Mouse (Mus musculus) activated CD4-positive, CD25-positive, alpha-beta regulatory T cell, adult 4 months (primary cell): ENCODE data around the gene Mdm4. TPM values are rescaled to one million over a fixed set of nuclear protein-coding genes. Genes with fewer than 3 reads are reported as not detected.
"Not testable (repeated sequence)": the region's sequence is repeated elsewhere in the genome, so short reads cannot be mapped to it uniquely, and the experiment has no call there.

Experiments used
- ATAC-seq: one replicate; pipeline ENCODE4 v1.8.0; 2017
- polyA plus RNA-seq, 2 experiments: library from polyadenylated mRNA; unstranded; fragments of 100-300 nt; shearing (Covaris generic); gene quantifications; one replicate each; pipeline ENCODE4 v1.2.1; 2017

Mdm4 gene
- polyA plus RNA-seq, 2 experiments from 2014 or later, result 84.8 to 102 TPM

DNA sequence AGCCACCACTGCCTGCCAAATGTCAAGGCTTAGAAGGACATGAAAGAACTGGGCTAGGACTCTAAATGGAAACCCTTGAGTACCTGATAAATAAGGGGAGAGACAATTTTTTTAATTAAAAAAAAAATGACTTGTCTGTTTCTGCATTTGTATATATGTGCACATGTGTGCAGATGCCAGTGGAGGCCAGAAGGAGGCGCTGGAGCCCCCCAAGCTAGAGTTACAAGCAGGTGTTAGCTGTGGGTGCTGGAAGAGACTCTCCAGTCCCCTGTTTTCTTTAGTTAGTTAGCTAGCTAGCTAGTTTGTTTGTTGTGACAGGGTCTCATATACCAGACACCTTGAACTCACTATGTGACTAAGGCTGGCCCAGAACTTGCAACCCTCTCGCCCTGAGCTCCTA lies 21.5 kb upstream of the Mdm4 start:
- ATAC-seq, result no peak

DNA sequence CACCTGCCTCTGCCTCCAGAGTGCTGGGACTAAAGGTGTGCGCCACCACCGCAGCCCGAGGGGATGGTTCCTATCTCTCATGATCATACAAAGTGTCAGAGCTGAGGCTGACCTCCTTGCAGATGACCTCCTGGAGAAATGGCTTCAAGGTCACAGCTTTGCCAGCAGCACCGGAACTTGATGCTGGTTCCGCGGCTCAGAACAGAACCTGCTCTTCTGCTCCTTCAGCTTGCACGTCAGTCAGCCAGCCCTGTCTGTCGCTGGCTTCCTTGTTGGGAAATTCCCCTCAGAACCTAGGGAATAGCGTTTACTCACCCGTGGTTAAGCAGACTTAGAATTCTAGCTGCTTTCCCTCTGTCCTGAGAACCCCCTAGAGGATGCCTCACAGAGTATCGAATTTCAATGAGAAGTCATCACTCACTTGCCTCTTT lies 19.7 kb upstream of the Mdm4 start:
- ATAC-seq, result no peak

DNA sequence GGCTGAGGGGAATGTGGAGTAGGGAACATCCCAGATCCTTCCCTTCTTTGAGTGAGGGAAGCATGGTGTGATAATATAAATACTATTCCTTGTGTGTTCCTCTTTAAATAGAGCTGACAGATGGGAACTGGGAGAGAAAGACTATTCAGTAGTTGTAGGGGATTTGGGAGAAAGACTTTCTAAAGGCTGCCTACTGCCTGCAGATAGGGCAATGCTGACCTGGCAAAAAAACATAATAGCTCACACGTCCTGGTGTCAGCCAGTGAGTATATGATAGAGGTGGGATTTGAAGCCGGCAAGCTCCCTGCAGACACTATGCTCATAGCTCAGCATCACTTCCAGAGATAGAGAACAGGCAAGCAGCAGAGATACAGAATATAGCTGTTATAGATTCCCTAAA lies 18.3 kb upstream of the Mdm4 start:
- ATAC-seq, result no peak

DNA sequence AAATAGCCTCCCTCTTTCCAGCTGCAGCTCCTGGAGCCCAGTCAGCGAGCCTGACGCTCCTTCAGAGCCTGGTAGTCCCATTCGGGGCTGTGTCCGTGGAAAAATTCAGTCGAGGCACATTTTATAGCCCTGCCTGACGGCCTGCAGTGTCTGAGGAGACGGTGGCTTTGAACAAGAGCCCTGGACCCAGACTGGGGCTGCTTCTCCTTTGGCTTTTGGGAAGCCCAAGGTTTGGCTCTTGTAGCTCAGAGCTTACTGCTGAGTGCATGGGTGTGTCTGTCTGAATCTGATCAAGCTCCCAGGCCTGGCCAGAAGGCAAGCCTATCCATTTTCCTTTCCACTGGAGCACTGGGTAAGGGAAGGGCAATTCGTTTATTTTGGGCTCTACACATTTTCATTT lies 17.2 kb upstream of the Mdm4 start:
- no peak for ATAC-seq

DNA sequence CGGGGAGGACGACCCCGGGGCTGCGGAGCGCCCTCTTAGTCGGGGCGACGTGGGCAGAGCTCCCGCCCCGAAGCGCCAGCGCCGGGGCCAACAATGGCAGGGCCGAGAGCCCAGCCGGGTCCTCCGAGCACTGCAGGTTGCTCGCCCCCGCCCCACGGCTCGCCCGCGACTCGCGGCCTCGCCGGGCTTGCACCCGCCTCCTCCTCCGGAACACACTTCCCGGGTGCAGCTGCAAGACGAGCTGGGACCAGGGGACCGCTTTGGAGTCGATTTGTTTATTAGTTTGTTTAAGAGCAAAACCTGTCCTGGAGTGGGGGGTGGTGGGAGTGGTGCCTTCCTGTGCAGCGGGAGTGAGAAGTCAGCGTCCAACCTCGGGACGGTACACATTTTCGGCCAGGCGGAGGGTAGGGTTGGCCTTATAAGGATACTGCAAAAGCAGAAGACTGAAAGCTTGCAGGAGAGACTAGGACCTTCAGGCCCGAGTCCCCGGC lies 16.1 kb upstream of the Mdm4 start:
- peak; percentile 69 for ATAC-seq

DNA sequence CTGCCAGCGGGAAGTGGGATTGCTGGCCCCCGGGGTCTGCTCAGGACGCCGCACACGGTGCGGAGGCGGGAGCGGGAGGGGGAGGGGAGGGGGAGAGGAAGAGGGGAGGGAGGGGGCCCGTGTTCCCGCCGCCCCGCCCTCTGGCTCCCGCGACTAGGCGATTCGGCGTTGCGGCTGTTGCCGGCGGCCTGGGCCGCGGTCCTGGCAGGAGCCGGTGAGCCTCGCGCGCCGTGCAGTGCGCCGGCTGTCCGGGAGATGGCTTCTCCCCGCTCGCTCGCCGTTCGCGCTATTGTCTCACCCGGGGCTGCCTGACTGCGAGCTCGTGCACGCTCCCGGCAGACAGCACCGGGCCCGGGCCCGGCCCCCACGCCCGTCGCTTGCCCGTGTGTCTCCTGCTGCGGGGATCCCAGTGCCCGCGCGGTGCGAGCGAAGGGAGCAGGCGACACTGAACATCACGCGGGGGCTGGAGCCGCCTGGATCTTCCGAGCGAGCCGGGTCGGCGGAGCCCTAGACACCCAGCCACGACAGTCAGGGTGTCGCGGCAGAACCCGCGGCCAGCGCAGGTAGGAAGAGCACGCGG lies 15.6 kb upstream of the Mdm4 start:
- ATAC-seq, result peak; percentile 78

DNA sequence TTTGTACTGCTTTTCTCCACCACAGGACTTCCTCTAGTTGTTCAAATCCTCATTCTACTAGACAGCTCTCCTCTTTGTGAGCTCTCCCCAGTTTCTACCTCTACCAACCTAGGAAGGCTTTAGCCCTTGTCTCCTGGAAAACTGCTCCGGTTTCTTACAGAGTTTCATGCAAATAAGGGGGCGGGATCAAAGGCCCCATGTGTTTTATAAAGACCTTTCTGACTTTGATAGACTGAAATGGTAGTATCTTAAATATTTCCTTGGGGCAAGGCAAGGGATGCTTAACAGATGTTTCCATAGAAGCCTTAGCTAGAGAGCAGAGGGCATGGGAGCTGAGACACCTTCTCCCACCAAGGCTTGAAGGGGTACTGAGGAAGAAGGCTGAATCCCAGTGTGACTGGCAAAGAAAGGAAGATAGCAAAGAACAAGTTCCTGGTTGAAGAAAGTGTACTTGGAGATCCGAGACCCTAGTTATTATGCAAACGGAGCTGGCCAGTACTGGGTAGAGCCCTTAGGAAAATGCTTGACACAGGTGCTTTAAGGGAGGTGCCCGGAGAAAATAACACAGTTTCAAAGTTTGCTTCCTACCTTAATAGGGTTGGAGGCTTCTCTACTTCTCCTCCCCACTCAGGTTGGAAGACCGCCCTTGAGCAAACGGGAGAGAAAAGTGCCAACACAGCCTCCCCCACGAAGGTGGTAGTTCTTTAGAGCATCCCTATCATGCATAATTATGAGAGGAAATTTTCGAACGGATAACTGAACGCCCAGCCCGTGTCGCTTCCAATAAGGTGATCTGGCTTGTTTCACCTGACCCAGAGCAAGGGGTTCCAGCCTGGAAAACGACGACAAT lies 14.9 kb upstream of the Mdm4 start, which contains the start of gene Pik3c2b:
Pik3c2b (plus strand) TSS at position 657 of the 850 bp plus-strand sequence.
- no peak for ATAC-seq

DNA sequence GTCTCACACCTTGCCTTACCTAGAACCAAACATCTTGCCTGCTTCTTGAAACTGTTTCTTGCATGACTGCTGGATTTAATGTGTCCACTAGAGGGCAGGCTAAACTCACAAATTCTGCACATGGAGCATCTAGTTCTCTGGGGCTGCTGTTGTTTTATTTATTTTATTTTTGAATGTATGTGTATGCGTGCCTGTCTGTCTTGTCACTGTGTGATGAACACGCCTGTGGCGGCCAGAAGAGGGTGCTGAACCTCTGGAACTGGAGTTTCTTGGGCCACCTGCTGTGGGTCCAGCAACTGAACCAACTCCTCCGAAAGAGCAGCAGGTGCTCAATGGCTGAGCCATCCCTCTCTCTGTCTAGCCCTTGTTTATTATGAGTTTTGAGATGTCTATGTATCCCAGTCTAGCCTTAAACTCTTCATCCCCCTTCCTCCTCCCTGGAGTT lies 9.2 kb upstream of the Mdm4 start:
- peak; percentile 88 for ATAC-seq

DNA sequence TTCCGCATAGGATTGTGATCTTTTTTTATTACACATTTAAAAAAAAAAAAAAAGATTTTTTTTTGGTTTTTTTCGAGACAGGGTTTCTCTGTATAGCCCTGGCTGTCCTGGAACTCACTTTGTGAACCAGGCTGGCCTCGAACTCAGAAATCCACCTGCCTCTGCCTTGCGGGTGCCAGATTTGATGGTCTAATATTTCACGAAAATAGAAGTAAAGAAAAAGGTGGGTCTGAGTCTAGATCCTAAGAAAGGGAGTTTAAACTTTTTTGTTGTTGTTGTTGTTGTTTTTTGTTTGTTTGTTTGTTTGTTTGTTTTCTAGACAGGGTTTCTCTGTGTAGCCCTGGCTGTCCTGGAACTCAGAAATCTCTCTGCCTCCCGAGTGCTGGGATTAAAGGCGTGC lies 4.3 kb upstream of the Mdm4 start:
- ATAC-seq, result not testable (repeated sequence)

DNA sequence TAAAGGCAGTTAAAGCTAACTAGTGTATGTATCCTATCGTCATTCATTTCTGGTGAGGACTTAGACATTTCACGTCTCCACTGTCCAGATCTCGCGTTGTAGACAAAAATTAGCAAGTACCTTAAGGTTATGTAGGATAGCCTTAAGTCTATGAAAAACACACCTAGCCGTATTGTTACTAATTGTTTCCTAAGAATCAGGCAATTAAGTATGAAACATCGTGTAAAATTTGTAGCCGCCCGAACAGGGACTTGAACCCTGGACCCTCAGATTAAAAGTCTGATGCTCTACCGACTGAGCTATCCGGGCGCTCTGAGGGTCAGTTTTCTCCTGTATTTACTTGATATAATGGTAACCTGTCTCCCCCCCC lies 3.7 kb upstream of the Mdm4 start:
- ATAC-seq, result no peak

DNA sequence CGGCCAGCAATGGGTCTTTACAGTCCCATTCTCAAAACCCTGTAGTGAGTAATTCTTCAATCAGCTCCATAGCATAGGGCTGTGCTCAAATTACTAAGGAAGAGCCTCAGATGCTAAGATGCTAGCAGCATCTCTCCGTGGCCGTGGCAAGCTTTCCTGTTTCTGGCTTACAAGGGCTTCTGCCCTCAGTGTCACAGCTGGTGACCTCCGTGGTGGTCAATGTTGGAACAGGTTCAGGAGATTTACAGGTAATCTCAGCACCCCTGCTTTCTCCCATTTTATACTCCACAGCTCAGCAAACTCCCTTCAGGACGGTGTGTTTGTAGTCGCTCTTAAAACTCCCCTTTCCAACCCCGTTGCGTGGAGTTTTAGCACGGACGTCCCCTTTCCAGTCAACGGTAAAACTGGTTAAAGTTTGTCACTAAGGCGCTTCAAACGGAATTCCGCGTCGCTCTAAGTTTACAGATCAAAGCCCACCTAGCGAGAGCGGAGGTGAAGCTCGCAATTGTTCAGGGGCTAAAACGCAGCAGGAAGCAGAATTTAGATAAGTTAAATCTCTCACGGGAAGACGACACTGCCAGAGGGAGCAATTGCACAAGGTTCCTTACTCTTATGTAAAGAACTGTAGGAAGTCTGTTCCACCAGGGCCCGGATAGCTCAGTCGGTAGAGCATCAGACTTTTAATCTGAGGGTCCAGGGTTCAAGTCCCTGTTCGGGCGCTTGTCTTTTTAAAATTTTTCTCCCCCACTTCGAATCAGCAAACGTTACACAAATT lies 3.1 kb upstream of the Mdm4 start:
- peak; percentile 57 for ATAC-seq

DNA sequence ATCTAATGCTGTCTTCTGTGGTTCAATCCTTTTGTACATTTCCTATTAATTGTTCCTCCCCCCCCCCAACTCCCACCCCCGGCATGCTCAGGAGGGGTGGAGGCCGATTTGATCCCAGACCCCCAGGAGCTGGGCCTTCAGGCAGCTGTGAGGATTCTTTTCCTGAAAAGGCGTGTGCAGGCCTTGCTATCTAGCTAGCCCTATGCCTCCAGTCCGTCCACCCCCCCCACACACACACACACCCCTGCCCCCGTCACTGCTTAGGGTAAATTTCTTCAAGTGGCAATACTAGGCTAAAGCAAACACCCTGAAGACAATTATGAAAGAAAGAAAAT lies 2.6 kb upstream of the Mdm4 start:
- no peak for ATAC-seq

DNA sequence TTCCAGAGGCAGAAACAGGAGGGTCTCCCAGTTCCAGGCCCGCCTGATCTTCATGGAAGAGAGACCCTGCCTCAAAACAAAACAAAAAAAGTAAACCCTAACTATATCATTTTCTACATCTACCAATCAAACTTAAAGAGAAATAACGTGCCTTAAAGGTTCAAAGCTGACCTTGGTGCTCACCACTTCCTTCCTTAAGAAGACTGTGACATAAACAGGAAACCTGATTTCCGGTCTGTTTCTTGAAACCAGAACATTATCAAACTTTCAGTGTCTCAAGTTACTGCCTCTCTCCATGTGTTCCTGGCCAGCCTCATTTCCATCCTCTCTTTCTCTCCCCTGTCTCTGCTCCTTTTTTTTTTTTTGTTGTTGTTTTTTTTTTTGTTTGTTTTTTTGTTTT lies 617 bp downstream of the Mdm4 start:
- peak; percentile 17 for ATAC-seq

DNA sequence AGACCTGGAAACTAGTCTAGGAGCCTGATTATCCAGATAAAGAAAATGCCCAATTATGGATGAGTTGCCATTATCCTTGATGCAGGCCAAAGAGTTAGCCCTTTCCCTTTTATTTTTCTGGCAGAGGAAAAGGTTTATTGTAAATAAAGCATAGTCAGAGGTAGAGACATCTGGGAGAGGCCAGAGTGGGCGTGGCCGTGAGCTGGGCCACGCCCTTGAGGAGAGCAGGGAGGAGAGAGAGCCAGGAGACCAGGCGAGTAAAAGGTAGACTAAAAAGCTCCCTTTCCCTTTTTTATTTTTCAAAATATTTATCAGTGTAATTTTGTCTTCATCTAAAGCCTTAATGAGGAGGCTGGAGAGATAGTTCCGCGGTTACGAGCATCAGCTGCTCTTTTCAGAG lies 2.4 kb downstream of the Mdm4 start:
- no peak for ATAC-seq

DNA sequence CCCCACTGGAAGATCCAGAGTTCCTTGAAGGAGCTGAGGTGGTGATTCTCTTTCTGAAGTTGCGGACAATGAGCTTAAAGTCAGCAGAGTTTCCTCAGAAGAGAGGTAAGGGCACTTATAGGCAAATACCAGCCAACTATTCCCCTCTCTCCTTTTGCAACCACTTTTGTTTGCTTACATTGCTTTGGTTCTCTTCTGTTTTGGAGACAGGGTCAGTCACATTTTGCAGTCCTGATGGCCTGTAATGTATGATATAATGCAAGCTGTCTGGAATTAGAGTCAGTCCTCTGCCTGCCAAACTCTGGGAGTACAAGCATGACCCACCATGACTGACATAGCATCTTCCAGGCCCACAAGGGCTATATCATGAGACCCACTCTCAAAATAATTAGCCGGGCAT lies 3.2 kb downstream of the Mdm4 start:
- no peak for ATAC-seq

DNA sequence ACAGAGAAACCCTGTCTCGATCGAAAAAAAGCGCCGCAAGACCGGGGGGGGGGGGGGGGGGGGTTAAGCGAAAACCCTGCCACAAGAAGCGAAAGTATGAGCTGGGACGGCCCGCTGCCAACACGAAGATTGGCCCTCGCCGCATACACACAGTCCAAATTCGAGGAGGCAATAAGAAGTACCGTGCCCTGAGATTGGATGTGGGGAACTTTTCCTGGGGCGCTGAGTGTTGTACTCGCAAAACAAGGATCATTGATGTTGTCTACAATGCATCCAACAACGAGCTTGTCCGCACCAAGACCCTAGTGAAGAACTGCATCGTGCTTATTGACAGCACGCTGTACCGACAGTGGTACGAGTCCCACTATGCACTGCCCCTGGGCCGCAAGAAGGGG lies 4.6 kb downstream of the Mdm4 start:
- ATAC-seq, result not testable (repeated sequence)

DNA sequence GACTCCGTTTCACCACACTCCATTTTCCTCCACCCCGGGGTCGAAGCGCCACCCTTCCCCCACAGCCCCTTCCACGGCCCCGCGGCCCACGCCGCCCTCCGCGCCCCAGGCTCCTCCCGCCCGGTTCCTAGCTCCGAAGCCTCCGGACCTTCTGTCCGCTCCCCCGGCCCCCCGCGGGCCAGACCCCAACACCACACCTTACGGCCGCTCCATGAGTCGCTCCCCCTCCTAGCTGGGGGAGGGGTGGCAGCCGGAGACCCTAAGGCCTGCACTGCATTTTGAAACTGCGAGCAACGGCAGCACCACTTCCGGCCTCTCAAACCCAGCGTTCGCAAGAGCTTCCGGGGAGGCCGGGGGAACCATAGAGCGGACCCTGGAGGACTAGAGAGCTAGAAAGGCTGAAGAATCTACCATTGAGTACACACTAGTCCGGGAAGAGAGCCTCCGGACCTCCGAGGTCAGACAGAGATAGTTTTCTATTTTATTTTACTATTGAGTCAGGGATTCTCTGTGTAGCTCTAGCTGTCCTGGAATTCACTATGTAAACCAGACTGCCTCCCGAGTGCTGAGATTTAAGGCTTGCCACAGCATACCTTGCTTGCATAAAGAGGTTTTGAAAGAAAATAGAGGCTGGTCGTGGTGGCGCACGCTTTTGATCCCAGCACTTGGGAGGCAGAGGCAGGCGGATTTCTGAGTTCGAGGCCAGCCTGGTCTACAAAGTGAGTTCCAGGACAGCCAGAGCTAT lies 5.1 kb downstream of the Mdm4 start:
- ATAC-seq, result peak; percentile 94

DNA sequence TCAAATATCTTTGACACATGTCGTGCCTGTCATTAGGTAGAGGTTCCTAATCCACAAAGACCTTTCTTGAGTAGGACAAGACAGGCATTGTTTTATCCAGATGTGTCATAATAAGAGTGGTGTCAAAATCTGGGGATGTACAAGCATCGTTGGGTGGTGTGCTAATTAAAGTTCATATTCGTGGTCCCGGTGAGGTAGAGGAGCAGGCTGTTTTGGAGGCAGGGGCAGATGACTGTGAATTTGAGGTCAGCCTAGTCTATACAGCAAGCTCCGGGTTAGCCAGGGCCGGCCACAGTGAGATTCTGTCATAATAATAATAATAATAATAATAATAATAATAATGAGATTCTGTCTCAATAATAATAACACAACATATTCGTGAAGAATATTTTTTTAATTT lies 5.9 kb downstream of the Mdm4 start:
- ATAC-seq, result no peak

DNA sequence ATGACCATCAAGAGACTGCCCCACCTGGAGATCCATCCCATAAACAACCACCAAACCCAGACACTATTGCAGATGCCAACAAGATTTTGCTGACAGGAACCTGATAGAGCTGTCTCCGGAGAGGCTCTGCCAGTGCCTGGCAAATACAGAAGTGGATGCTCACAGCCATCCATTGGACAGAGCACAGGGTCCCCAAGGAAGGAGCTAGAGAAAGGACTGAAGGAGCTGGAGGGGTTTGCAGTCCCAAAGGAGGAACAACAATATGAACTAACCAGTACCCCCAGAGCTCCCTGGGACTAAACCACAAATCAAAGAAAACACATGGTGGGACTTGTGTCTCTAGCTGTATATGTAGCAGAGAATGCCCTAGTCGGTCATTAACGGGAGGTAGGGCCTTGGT lies 6.6 kb downstream of the Mdm4 start:
- ATAC-seq, result not testable (repeated sequence)

DNA sequence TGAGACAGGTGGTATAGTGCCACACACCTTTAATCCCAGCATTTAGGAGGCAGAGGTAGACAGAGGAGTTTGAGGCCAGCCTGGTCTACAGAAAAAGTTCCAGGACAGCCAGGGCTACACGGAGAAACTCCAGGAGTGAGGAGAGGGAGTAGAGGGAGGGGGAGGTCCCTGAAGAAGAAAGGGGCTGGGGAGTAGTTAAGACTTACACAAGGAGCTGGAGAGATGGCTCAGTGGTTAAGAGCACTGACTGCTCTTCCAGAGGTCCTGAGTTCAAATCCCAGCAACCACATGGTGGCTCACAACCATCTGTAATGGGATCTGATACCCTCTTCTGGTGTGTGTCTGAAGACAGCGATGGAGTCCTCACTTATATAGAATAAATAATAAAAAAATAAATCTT lies 8.4 kb downstream of the Mdm4 start:
- ATAC-seq, result not testable (repeated sequence)

DNA sequence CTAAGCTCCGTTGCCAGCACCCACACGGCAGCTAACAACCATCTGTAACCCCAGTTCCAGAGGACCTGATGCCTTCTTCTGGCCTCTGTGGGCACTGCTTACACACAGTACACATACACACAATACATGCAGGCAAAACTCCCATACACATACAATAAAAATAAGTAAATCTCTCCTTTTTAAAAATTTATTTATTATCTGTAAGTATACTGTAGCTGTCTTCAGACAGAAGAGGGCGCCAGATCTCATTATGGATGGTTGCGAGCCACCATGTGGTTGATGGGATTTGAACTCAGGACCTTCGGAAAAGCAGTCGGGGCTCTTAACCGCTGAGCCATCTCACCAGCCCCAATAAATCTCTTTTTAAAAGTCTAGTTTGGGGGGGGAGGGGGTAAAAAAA lies 9.0 kb downstream of the Mdm4 start:
- no peak for ATAC-seq

DNA sequence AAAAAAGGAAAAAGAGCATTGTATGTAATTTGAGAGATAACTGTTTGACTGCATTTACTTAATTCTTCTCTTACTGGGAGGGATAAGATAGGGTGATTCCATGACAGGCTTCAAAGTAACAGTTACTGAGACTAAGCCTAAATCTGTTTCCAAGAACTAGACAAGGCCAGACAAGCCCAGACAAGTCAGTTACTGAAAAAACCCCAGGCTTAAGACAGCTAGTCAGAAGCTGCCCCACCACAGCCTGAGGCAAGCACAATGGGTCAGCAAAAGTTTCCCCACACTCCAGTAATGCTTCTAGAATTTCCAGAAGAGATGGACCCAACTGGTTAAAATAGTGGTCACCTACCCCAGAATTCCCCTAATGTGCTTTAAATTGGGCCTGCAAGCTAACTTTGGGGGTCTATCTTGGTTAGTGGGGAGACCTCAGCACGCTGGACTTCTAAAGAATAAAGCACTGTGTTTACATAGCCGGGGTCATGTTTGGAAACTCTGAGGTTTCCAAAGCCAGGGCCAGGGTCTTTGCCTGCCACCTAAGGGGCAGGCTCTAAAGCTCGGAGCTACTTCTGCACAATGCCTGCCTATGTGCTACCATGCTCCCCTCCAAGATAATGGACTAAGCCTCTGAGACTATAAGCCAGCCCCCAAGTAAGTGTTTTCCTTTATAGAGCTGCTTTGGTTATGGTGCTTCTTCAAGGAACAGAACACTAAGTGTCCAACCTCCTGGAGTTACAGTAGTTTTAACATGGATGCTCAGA lies 10.0 kb downstream of the Mdm4 start:
- ATAC-seq, result no peak
